Mouse (Mus musculus) lung, postnatal 36 days (tissue): ENCODE data around the gene Snx1.

Source experiments
- DNase-seq: peaks from one replicate; pipeline ENCODE4 v3.0.0; 2022; ENCODE audit warnings: mixed read lengths

Snx1 gene

DNA sequence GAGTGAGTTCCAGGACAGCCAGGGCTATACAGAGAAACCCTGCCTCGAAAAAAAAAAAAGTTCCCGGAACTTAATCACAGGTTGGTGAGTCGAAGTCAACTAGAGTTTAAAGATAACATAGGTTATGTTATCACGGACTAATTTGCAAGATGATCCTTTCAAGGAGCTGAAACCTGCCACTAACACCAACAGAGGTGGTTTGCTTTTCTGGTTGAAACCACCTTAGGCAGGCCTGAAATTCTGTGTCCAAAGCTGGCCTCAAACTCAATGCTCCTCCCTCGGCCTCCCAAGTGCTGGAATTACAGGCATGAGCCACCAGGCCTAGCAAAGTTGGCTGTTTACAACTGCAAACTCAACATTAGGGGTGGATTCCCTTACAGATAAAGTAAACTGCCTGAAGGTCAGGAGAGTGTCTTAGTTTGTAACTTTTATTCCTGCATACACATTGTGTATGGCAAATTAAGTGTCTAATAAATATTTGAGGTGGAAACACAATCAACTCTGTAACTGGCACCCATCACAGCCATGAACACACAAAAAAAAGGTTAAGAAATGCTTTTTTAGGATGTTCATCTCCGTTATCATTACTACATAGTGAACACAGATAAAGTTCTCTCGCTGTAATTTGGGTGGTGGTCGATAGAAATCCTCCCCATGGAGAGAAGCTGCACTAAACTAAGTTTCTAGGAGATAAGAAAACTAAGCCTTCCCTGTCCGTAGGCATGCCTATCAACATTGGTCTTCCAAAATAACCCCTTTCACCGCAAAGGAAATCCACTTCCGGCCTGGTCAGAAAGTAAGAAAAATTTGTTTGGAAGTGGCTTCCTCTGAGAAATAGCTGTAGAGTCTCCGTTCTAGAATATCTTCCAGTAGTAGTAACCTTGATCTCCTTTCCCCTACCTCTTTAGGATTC, 588 bp downstream of the Snx1 start:
- no peak for DNase-seq

GRCm38 (mm10) chr9:66124681-66125542, 1.5 kb downstream of the Snx1 start:
- DNase-seq: peak; percentile 99

GRCm38 (mm10) chr9:66124111-66124531, 2.3 kb downstream of the Snx1 start:
- DNase-seq: peak; percentile 58

GRCm38 (mm10) chr9:66123648-66124047, 2.7 kb downstream of the Snx1 start:
- no peak for DNase-seq

DNA sequence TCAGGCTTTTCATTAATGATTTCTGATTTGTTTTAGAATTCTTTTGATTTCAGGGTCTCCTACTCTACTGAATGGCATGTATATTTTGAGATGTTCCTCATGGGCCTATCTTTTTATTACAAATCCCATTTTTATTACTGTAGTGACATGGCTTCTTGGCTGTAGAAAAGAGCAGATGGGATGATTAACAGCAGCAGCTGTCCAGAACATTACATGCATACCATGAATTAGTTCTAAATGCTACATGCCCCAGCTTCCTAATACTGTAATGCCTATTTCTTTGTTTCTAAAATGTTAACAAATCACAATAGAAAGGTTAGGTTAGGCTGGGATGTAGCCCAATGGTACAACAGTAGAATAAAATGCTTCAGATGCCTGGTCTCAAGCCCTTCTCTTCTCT, 5.0 kb downstream of the Snx1 start:
- no peak for DNase-seq

- no peak for DNase-seq
Measured at GRCm38 (mm10) chr9:66120945-66121344, 5.4 kb downstream of the Snx1 start.

GRCm38 (mm10) chr9:66120106-66120505, 6.3 kb downstream of the Snx1 start:
- no peak for DNase-seq

DNA sequence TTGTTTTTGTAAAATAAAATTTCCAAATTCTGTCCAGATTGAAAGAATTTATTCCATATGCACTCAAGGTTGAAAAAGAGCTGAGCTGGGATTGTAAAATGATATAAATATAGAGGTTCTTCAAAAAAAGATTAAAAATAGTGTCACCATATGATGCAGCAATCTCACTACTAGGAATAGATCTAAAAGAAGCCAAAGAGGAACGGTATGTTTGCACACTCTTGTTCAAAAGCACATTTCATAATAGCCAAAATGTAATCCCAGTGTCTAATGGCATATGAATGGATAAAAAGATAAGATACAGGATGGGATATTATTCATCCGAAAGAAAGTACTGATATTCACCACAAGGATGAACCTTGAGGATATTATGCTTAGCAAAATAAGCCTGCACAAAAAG, 6.9 kb downstream of the Snx1 start:
- DNase-seq: no peak

DNA sequence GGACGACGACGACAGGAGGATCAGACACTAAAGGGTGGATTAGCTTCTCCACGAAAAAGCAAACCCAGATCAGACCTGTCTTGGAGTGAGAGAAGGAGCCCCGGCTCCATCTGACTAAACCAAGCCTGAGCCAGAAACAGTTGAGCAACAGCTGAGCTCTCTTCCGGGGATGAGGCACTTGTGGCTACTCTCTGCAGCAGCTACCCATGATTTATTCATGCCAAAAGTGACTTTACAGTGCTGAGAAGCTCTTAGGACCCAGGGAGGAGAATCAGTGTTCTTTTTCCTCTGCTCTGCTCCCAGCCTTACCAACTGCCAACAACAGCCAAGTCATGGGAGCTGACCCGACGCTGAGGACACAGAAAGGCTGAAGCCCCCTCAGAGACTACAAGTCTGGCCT, 9.5 kb downstream of the Snx1 start:
- peak; percentile 55 for DNase-seq

- peak; percentile 67 for DNase-seq
Measured at GRCm38 (mm10) chr9:66114341-66114740, 12.0 kb downstream of the Snx1 start.

GRCm38 (mm10) chr9:66110611-66111379, 15.6 kb downstream of the Snx1 start:
- DNase-seq: no peak

GRCm38 (mm10) chr9:66110126-66110525, 16.3 kb downstream of the Snx1 start:
- no peak for DNase-seq

GRCm38 (mm10) chr9:66109574-66109973, 16.8 kb downstream of the Snx1 start:
- no peak for DNase-seq

DNA sequence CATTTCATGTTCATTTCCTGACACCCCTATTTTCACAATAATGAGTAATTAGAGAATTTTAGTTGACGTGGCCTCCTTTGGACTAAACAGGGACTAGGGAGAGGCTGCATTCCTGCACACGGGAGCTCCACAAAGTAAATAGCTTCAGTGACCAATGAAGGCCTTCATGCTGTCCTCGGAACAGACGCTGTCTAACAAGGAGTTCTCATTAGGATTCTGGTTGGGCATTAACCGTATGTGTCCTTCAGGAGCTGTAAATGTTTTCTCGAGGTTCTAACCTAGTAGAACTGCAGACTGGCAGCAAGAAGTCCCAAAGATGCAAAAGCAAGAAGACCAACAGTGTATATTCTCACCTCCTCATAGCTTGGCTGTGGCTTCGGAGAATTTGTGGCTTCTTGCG, 21.2 kb downstream of the Snx1 start:
- DNase-seq: no peak

GRCm38 (mm10) chr9:66104601-66105000, 21.8 kb downstream of the Snx1 start:
- no peak for DNase-seq

DNA sequence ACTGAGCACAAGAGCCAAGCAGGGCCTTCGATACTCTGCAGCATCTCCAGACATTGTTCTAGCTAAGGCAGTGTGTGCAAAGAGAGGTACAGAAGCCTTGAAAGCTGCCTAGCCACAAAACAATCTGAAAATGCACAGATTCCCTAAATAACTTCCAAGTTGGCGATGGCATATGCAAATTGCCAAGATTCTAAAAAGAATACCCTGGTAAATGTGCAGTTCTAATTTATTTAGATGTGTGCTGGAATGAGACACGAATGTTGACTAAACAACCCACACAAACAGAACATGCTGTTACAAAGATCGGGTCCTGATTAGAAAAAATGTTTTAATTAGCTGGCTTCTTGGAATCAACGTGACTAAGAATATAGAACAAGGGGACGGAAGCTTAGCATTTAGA, 23.7 kb downstream of the Snx1 start:
- no peak for DNase-seq

GRCm38 (mm10) chr9:66101577-66101976, 24.8 kb downstream of the Snx1 start:
- no peak for DNase-seq

- peak; percentile 67 for DNase-seq
Measured at GRCm38 (mm10) chr9:66092664-66093063, 33.7 kb downstream of the Snx1 start.

DNA sequence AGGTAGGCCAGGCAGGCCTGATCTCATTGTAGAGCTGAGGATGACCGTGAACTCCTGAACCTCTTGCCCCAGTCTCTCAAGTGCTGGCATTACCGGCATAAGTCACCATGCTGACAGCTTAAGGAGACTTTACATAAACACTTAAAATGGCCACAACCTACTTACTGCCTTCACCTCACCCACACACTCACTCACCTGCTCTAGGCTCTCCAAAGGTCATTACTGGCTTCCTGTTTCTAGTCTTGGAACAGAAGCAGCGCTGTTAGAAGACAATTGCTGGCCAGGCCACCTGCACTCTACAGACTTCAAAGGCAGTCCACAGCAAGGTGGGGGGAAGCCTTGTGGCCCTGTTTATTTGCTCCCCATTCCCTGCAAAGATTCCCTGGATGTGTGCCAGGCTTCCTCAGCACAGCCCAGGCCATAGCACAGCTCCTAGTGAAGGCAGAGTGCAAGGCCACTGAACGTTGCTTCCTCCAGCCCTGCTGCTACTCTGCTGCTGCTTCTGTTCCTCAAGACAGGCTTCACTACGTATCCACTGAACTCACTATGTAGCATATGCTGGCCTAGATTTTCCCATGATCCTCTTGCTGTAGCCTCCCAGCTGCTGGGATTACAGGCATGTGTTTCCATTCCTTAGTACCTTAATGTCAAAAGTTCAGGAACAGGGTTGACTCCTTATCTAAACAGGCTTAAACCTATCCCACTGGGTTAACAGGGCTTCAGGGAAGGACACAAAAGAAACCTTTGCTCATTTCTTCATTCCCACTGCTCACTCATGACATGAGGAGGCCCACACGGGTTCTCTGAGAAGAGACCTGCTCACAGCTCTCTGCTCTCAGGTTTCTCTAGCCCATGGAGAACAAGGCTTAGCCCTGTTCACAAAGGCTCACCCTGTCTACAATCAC, 34.8 kb downstream of the Snx1 start:
- DNase-seq: peak; percentile 74

GRCm38 (mm10) chr9:66090593-66091244, 35.7 kb downstream of the Snx1 start:
- no peak for DNase-seq

DNA sequence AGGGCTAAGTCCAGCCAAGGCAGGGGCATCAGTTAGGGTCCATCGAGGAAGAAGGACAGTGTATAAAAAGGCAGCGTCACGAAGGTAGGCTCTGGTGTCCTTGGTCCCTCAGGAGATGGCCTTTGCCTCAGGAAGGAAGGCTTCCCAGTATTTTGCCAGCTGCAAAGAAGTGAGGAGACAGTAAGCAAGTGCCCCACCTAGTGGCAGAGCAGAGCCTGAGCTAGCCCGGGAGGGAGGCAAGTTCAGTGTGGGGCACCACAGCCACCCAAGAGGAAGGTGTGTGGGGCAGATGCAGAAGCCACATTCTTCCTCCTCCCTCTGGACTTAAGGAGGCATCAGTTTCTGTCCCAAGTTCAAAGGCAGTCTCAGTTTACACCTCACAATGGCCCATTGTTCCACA, 38.0 kb downstream of the Snx1 start:
- DNase-seq: peak; percentile 77
